Mouse (Mus musculus) intestine, postnatal 0 days (tissue): ENCODE measurements around the gene Rnf144b. TPM values are rescaled to one million over a fixed set of nuclear protein-coding genes. Genes with fewer than 3 reads are reported as not detected.

Experiments
- ATAC-seq: fragments of 200-750 bp; cut with Nextera tagmentation; 2 replicates; pipeline ENCODE4 v1.8.0; 2017; ENCODE audit warnings: mild to moderate bottlenecking, moderate TSS enrichment, moderate library complexity
- H3K27ac ChIP-seq: fragments of 300-500 bp; sonication (generic); 2 replicates; pipeline ENCODE4 v1.5.1; 2014; ENCODE audit warnings: mild to moderate bottlenecking, low read depth, low read length, moderate library complexity
- H3K27me3 ChIP-seq: fragments of 300-500 bp; sonication (generic); replicated peaks from 2 replicates; pipeline ENCODE4 v1.6.1; 2014; ENCODE audit warnings: low read length, mixed read lengths; ENCODE audit not compliant: control insufficient read depth, insufficient read depth
- H3K36me3 ChIP-seq: fragments of 300-500 bp; sonication (generic); 2 replicates; pipeline ENCODE4 v1.6.1; 2014; ENCODE audit warnings: mild to moderate bottlenecking, moderate library complexity; ENCODE audit not compliant: control insufficient read depth, insufficient read depth
- H3K4me1 ChIP-seq: fragments of 300-500 bp; sonication (generic); replicated peaks from 2 replicates; pipeline ENCODE4 v1.6.1; 2014; ENCODE audit warnings: antibody characterized with exemption, low read length, mixed read lengths; ENCODE audit not compliant: control insufficient read depth, insufficient read depth
- H3K4me2 ChIP-seq: fragments of 300-500 bp; sonication (generic); replicated peaks from 2 replicates; pipeline ENCODE4 v1.6.1; 2014; ENCODE audit warnings: low read depth, mild to moderate bottlenecking, moderate library complexity
- H3K4me3 ChIP-seq: fragments of 300-500 bp; sonication (generic); 2 replicates; pipeline ENCODE4 v1.5.1; 2014; ENCODE audit warnings: low read depth, low read length
- H3K9ac ChIP-seq: fragments of 300-500 bp; sonication (generic); 2 replicates; pipeline ENCODE4 v1.6.1; 2014; ENCODE audit warnings: mild to moderate bottlenecking, low read depth, low read length
- H3K9me3 ChIP-seq: fragments of 300-500 bp; sonication (generic); 2 replicates; pipeline ENCODE4 v1.6.1; 2016; ENCODE audit warnings: mixed run types; ENCODE audit not compliant: control insufficient read depth
- CTCF ChIP-seq: sonication (generic); IDR thresholded peaks from 2 replicates; pipeline ENCODE4 v1.5.1; 2016; ENCODE audit warnings: low read depth, mild to moderate bottlenecking, control low read depth, antibody characterized with exemption, moderate library complexity
- WGBS: fragments of 180-500 bp; shearing (Covaris S2); extraction: QIAGEN DNeasy Blood & Tissue Kit; methylation state at CpG from one replicate; pipeline ENCODE4 v1.1.7; 2014; 5-methylcytosine and 5-hydroxymethylcytosine counted together
- polyA plus RNA-seq: library from polyadenylated mRNA; unstranded; fragments of >200 nt; fragmentation: Nextera tagmentation; extraction: Ambion mirVana; gene quantifications from 2 replicates; pipeline ENCODE4 v1.2.1, GENCODE M21; 2015

Rnf144b gene
- polyA plus RNA-seq, 1 experiment from 2014 or later: 1.7 TPM

DNA sequence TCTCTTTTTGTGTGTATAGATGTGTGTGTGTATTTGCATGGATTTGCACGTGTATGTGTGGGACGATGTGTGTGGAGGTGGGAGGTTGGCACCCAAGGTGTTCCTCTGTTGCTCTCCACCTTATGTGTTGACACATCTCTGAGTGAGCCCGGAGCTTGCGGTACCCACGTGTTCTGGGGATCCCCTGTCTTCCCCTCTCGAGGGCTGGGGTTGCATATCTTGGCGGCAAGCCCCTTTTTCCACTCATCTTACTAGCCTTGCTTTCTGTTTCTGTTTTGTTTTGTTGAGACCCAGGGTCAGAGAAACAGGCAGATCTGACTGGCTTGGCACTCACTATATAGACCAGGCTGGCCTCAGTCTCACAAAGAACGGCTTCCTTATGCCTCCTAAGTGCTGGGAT, 10.6 kb downstream of the Rnf144b start:
- H3K4me2 ChIP-seq: no peak overlapping the region
- H3K9ac ChIP-seq: no peak overlapping the region
- H3K9me3 ChIP-seq: no peaks in the 10 kb centered on the region
- 0 out of 2 replicates have a peak, but pooled peaks cover 2% of the 10 kb centered on the region for H3K27me3 ChIP-seq
- no peak overlapping the region for H3K27ac ChIP-seq
- no peak for ATAC-seq
- no peaks in the 10 kb centered on the region for H3K36me3 ChIP-seq
- H3K4me3 ChIP-seq: no peak overlapping the region
- 80% methylated on average over 8 of the region's 8 CpGs for WGBS
- H3K4me1 ChIP-seq: no peaks in the 10 kb centered on the region
- TF ChIP-seq CTCF: no peak

DNA sequence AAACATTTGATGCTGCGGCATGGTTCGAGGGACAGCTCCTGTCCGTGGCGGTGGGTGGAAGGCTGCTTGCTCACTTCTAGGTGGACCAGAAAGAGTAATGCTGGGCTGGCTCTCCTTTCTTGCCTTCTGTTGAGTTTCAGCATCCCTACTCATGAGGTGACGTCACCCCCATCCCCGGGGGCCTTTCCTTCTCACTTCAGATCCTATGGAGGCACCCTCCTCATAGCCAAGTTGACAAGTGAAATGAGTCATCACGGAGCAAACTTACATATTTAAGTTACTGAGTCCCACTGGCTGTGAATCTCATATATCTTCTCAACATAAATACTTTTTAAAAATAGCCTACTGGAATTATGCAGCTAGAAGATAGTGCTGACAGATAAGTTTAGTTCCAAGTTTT, 12.4 kb downstream of the Rnf144b start:
- no peaks in the 10 kb centered on the region for H3K9me3 ChIP-seq
- TF ChIP-seq CTCF: no peak
- H3K36me3 ChIP-seq: no peaks in the 10 kb centered on the region
- H3K27me3 ChIP-seq: 0 out of 2 replicates have a peak, but pooled peaks cover 2% of the 10 kb centered on the region
- H3K4me2 ChIP-seq: no peak overlapping the region
- WGBS: 88% methylated on average over 7 of the region's 7 CpGs
- no peak for ATAC-seq
- H3K4me1 ChIP-seq: no peaks in the 10 kb centered on the region
- no peak overlapping the region for H3K4me3 ChIP-seq
- H3K9ac ChIP-seq: no peak overlapping the region
- no peak overlapping the region for H3K27ac ChIP-seq

DNA sequence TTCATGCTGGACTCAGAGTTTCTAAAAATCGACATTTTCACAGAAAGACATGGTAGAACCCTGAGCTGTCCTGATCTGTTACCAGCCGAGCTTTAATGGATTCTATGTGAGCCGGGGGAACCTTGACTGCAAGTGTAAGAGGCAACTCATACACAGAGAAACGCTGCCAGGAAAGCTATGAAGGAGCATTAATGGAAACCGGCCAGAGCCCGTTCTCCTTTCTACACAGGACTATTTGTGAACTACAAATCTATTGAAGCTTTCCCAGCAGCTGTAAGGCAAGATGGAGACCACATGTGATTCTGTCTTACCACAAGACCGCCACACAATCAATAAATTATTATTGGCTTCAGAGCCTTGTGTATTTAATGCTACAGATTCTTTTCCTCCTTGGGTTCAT, 13.3 kb downstream of the Rnf144b start:
- Histone ChIP-seq H3K4me2 (no peak overlapping the region), H3K27ac (no peak overlapping the region), H3K9ac (no peak overlapping the region), H3K27me3 (no peaks in the 10 kb centered on the region), H3K4me1 (no peaks in the 10 kb centered on the region), H3K4me3 (no peak overlapping the region), H3K36me3 (no peaks in the 10 kb centered on the region), H3K9me3 (no peaks in the 10 kb centered on the region)
- no peak for TF ChIP-seq CTCF
- no peak for ATAC-seq
- 81% methylated on average over 7 of the region's 7 CpGs for WGBS

DNA sequence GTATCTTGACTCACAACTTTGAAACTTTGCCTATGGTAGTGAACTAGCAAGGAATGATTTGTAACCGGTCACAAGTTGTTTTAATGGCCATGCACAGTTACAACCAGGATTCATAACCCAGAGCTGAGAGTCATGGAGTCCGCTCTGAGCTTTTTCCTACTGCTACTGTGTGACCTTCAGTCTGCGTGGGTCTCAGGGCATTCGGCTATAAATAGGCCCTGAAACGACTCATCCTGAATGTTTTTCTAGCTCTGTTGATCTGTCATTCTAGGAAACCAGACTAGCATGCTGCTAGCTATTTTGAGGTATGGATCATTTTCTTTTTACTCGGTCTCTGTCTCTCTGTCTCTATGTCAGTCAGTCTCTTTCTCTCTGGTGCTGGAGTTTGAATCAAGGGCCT, 20.3 kb downstream of the Rnf144b start:
- TF ChIP-seq CTCF: no peak
- WGBS: 67% methylated on average over 6 of the region's 6 CpGs
- ATAC-seq: no peak
- Histone ChIP-seq H3K36me3 (no peaks in the 10 kb centered on the region), H3K9ac (no peak overlapping the region), H3K27ac (no peak overlapping the region), H3K4me3 (no peak overlapping the region), H3K4me2 (no peak overlapping the region), H3K4me1 (no peaks in the 10 kb centered on the region), H3K9me3 (no peaks in the 10 kb centered on the region), H3K27me3 (no peaks in the 10 kb centered on the region)

DNA sequence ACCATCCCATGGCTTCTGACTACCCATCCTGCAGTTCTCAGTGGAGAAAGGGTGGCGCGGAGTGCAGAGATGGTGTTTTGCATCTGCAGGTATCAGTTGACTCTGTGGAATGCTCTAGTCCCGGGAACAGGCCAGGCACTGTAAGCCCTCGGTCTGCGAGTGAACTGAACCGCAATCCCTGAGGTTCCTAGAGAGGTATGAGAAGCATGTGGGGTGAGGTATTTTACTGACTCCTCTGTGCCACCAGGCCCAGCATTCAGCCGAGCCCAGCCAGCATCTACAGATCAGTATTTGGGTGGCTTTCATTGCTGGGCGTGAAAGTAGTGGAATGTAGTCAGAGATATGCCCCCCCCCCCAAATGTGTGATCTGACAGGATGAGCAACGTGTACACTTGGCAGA, 23.5 kb downstream of the Rnf144b start:
- Histone ChIP-seq H3K9me3 (no peaks in the 10 kb centered on the region), H3K27ac (no peak overlapping the region), H3K4me3 (no peak overlapping the region), H3K9ac (no peak overlapping the region), H3K4me1 (no peaks in the 10 kb centered on the region), H3K27me3 (no peaks in the 10 kb centered on the region), H3K36me3 (no peaks in the 10 kb centered on the region), H3K4me2 (no peak overlapping the region)
- no peak for ATAC-seq
- 58% methylated on average over 9 of the region's 9 CpGs for WGBS
- no peak for TF ChIP-seq CTCF

DNA sequence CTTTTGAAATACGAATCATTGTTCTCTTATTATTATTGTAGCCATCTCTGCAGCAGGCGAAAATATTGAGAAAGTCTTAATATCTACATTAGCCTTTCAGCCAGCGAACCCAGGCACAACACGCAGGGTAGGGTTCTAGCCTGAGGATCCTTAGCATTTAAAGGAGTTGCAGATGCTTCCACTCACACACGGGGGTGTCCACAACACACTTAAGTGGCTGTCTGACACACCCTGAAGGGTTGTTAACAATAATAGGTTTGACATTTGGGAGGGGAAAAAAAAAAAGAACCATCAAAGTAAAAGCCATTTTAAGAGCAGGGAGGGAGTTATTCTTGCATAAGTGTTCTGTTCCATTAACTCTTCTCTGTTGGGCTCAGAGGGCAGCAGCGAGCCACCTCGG, 23.9 kb downstream of the Rnf144b start:
- Histone ChIP-seq H3K9ac (no peak overlapping the region), H3K4me1 (no peaks in the 10 kb centered on the region), H3K4me2 (no peak overlapping the region), H3K36me3 (no peaks in the 10 kb centered on the region), H3K27ac (no peak overlapping the region), H3K4me3 (no peak overlapping the region), H3K9me3 (no peaks in the 10 kb centered on the region), H3K27me3 (no peaks in the 10 kb centered on the region)
- no peak for ATAC-seq
- 78% methylated on average over 7 of the region's 7 CpGs for whole genome bisulfite sequencing
- no peak for TF ChIP-seq CTCF

DNA sequence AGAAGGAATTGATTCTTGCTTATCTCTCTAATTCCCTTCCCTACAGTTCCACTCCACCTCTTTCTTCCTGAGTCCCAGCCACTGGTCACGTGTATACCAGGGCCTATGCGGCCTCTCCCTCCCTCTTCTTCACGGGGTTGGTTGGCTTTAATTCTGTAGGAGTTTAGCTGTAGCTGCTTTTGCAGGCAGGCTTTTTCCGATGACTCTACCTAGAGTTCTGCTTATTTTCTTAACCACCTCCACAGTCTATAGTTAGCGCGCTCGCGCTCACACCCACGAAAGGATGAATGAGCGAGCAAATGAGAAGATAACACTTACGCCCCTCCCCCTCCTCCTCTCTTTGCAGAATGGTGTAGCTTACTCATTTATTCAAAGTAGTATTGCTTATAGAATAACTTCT, 26.1 kb downstream of the Rnf144b start:
- Histone ChIP-seq H3K4me2 (no peak overlapping the region), H3K9me3 (no peaks in the 10 kb centered on the region), H3K4me3 (no peak overlapping the region), H3K27me3 (no peaks in the 10 kb centered on the region), H3K4me1 (no peaks in the 10 kb centered on the region), H3K36me3 (no peaks in the 10 kb centered on the region), H3K27ac (no peak overlapping the region), H3K9ac (no peak overlapping the region)
- 58% methylated on average over 11 of the region's 11 CpGs for WGBS
- TF ChIP-seq CTCF: no peak
- ATAC-seq: no peak
